Mouse (Mus musculus) forebrain, postnatal 0 days (tissue): ENCODE measurements at regions not wholly inside any gene's neighbourhood (a gene's known extent, or its start where the extent isn't known, plus 50 kb on each side); places are given as distances from the start of the nearest gene placed in this dataset.

ENCODE experiments used
- ATAC-seq: fragments of 200-750 bp; cut with Nextera tagmentation; 2 replicates; pipeline ENCODE4 v1.8.0; 2017; ENCODE audit warnings: mild to moderate bottlenecking, moderate library complexity
- DNase-seq: peaks from one replicate; pipeline ENCODE4 v3.0.0-alpha.2; 2015
- H3K27ac ChIP-seq: fragments of 300-500 bp; sonication (generic); 2 replicates; pipeline ENCODE4 v1.5.1; 2014; ENCODE audit warnings: low read depth, mild to moderate bottlenecking, antibody characterized with exemption, low read length, moderate library complexity, mixed read lengths
- H3K27me3 ChIP-seq: fragments of 300-500 bp; sonication (generic); 2 replicates; pipeline ENCODE4 v1.6.1; 2014; ENCODE audit warnings: mild to moderate bottlenecking, low read length, mixed read lengths; ENCODE audit not compliant: insufficient read depth
- H3K36me3 ChIP-seq: fragments of 300-500 bp; sonication (generic); 2 replicates; pipeline ENCODE4 v1.6.1; 2014; ENCODE audit warnings: mild to moderate bottlenecking, moderate library complexity; ENCODE audit not compliant: insufficient read depth
- H3K4me1 ChIP-seq: fragments of 300-500 bp; sonication (generic); 2 replicates; pipeline ENCODE4 v1.6.1; 2014; ENCODE audit warnings: antibody characterized with exemption; ENCODE audit not compliant: insufficient read depth
- H3K4me2 ChIP-seq: fragments of 300-500 bp; sonication (generic); 2 replicates; pipeline ENCODE4 v1.6.1; 2014; ENCODE audit warnings: low read depth, mild to moderate bottlenecking, moderate library complexity
- H3K4me3 ChIP-seq: fragments of 300-500 bp; sonication (generic); 2 replicates; pipeline ENCODE4 v1.5.1; 2014; ENCODE audit warnings: low read depth, low read length, mixed read lengths
- H3K9ac ChIP-seq: fragments of 300-500 bp; sonication (generic); 2 replicates; pipeline ENCODE4 v1.6.1; 2014; ENCODE audit warnings: mild to moderate bottlenecking
- H3K9me3 ChIP-seq: fragments of 300-500 bp; sonication (generic); 2 replicates; pipeline ENCODE4 v1.6.1; 2016; ENCODE audit warnings: low read length
- CTCF ChIP-seq: sonication (generic); IDR thresholded peaks from 2 replicates; pipeline ENCODE4 v1.5.1; 2016; ENCODE audit warnings: antibody characterized with exemption, control low read depth, low read depth
- WGBS: fragments of 180-500 bp; shearing (Covaris S2); extraction: QIAGEN DNeasy Blood & Tissue Kit; methylation state at CpG from one replicate; pipeline ENCODE4 v1.1.7; 2014; 5-methylcytosine and 5-hydroxymethylcytosine counted together

DNA sequence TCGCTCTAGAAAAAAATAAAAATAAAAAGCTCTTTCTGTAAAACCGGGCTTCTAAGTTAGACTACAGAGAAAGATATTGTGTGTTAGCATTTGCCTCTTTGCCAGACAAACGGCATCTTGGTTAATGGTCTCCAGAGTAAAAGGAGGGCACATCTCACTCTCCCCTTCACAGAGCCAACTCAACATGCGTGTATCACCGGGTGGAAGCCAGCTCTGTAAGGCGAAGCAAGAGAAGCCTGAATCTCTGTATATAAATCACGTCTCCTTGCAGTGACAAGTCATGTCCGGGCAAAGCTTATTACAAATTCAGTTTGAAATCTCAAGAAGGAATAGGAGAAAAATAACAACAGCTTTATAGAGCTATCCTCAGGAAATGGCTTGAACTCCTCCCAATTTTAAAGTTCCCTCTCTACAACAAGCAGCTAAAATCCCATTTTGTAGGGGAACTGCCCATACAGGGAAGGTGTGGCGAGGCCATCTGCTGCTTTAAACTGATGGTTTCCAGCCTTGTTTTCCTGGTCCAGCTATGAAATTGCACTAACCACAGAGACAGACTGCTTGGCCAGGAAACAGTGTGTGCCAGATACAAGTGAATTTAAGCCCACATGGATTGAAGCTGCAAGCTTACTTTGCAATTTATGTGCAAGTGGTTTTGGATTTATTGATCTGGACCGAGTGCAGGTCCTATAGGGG lies 291.7 kb upstream of the Noct start:
- DNase-seq: no peak
- H3K9ac ChIP-seq: no peak overlapping the region
- WGBS: 53% methylated on average over 10 of the region's 10 CpGs
- no peak overlapping the region for H3K4me2 ChIP-seq
- peak overlapping the region; percentile 24 for H3K27ac ChIP-seq
- no peaks in the 10 kb centered on the region for H3K27me3 ChIP-seq
- ATAC-seq: peak; percentile 54
- H3K4me1 ChIP-seq: peaks cover 5% of the 10 kb centered on the region; the same call in 1 of the 2 replicates
- TF ChIP-seq CTCF: no peak
- H3K9me3 ChIP-seq: no peaks in the 10 kb centered on the region
- H3K4me3 ChIP-seq: no peak overlapping the region
- H3K36me3 ChIP-seq: no peaks in the 10 kb centered on the region

DNA sequence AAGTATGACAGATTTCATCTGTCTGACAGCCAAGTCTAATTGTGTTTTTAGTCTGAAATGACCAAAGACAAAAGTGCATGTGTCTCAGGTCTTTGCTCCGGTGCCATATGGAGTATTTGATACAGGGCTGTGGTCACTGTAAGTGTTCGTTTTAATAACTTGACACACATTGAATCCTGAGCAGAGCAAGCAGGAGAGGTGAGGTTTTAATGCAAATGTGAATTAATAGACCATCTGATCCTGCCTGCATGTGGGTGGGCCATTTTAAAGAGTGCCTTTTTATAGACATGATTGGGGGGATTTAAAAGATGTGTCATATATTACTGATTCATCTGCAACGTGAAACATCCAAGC lies 291.2 kb upstream of the Noct start:
- Histone ChIP-seq H3K27ac (peak overlapping the region; percentile 24; the same call in 1 of the 2 replicates), H3K9me3 (no peaks in the 10 kb centered on the region), H3K27me3 (no peaks in the 10 kb centered on the region), H3K36me3 (no peaks in the 10 kb centered on the region), H3K4me1 (peaks cover 5% of the 10 kb centered on the region; the same call in 1 of the 2 replicates), H3K9ac (no peak overlapping the region), H3K4me2 (no peak overlapping the region), H3K4me3 (no peak overlapping the region)
- 47% methylated on average over 3 of the region's 3 CpGs for WGBS
- ATAC-seq (no peak), DNase-seq (no peak)
- TF ChIP-seq CTCF: no peak

GRCm38 (mm10) chr3:50939602-50940001 lies 284.6 kb upstream of the Noct start:
- Histone ChIP-seq H3K4me3 (no peak overlapping the region), H3K27ac (no peak overlapping the region), H3K4me1 (peaks cover 4% of the 10 kb centered on the region; the same call in 1 of the 2 replicates), H3K4me2 (no peak overlapping the region), H3K9ac (no peak overlapping the region), H3K27me3 (no peaks in the 10 kb centered on the region), H3K36me3 (no peaks in the 10 kb centered on the region), H3K9me3 (no peaks in the 10 kb centered on the region)
- no peak for TF ChIP-seq CTCF
- DNase-seq (no peak), ATAC-seq (no peak)
- WGBS: 57% methylated on average over 5 of the region's 5 CpGs

- H3K27me3 ChIP-seq: no peaks in the 10 kb centered on the region
- H3K9me3 ChIP-seq: no peaks in the 10 kb centered on the region
- DNase-seq (no peak), ATAC-seq (no peak)
- H3K27ac ChIP-seq: no peak overlapping the region
- no peaks in the 10 kb centered on the region for H3K36me3 ChIP-seq
- peaks cover 4% of the 10 kb centered on the region; the same call in 1 of the 2 replicates for H3K4me1 ChIP-seq
- no peak overlapping the region for H3K4me3 ChIP-seq
- H3K9ac ChIP-seq: no peak overlapping the region
- H3K4me2 ChIP-seq: no peak overlapping the region
- no peak for TF ChIP-seq CTCF
- 47% methylated on average over 3 of the region's 3 CpGs for WGBS
Observed at GRCm38 (mm10) chr3:50940656-50941055, 283.6 kb upstream of the Noct start.

DNA sequence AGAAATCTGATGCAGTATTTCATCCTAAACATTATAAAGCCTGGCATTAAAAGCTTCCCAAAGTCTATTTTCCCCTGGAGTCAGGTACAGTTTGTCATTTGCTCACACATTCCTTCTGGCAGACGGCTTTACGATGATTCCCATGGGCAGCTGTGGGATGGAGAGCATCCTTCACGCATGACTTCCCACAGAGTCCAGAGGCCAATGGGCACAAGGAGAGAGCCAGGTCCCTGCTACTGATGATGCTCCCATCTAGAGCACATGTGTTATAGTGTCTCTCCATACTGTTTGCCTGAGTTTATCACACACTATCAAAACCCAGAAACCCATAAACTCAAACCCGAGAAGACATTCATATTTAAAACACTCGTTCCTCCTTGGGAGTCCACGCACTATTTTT lies 270.8 kb upstream of the Noct start:
- no peak overlapping the region for H3K27ac ChIP-seq
- H3K27me3 ChIP-seq: no peaks in the 10 kb centered on the region
- TF ChIP-seq CTCF: no peak
- H3K9ac ChIP-seq: no peak overlapping the region
- H3K4me2 ChIP-seq: no peak overlapping the region
- H3K36me3 ChIP-seq: no peaks in the 10 kb centered on the region
- ATAC-seq: no peak
- H3K4me1 ChIP-seq: no peaks in the 10 kb centered on the region
- H3K4me3 ChIP-seq: no peak overlapping the region
- no peaks in the 10 kb centered on the region for H3K9me3 ChIP-seq
- DNase-seq: no peak
- 88% methylated on average over 6 of the region's 6 CpGs for WGBS

DNA sequence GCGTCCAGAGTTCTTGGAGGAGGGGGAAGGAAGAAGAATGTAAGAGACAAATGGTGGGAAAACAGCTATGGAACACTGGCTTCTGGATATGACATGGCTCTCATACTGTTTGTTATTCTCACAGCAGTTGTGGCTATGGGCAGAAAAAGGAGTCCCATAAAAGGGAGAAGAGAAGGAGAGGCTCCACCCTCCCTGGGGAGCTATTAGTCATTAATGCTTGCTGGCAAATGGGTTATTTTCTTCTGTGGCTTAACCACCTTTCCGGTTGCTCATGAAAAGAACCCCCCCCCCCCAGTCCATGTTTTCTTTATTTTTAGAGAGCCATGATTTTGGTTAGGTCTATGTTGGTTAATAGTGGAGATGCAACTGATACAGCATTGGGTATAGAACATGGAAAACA lies 253.9 kb upstream of the Noct start:
- WGBS: 90% methylated on average over 2 of the region's 2 CpGs
- no peak for TF ChIP-seq CTCF
- no peak overlapping the region for H3K4me2 ChIP-seq

DNA sequence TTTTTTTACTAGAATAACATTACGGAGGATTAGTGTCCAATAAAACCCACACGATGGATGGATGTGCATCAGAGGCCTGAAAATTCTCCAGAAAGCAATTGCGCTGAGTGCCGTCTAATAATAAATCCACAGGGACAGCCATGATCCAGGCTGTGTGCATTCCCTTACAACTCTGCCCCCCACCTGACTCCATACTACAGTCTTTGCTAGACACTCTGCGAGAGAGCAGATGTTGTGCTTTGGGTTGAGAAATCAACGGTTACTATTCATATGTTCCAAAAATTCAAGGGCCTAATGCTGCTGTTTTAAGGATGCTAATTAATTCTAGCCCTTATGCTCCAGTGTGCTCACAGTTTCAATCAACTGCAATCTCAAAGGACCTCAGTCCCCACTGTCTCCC lies 251.2 kb upstream of the Noct start:
- WGBS: 65% methylated on average over 6 of the region's 6 CpGs
- no peaks in the 10 kb centered on the region for H3K4me1 ChIP-seq
- no peak overlapping the region for H3K4me2 ChIP-seq
- DNase-seq (no peak), ATAC-seq (no peak)
- no peaks in the 10 kb centered on the region for H3K36me3 ChIP-seq
- no peaks in the 10 kb centered on the region for H3K27me3 ChIP-seq
- TF ChIP-seq CTCF: no peak
- H3K9me3 ChIP-seq: no peaks in the 10 kb centered on the region
- H3K27ac ChIP-seq: no peak overlapping the region
- H3K9ac ChIP-seq: no peak overlapping the region
- H3K4me3 ChIP-seq: no peak overlapping the region

More for the DNA sequence above, 253.9 kb upstream of the Noct start:
- H3K9ac ChIP-seq: no peak overlapping the region
- H3K4me3 ChIP-seq: no peak overlapping the region
- H3K9me3 ChIP-seq: no peaks in the 10 kb centered on the region
- H3K4me1 ChIP-seq: no peaks in the 10 kb centered on the region
- no peak for ATAC-seq
- no peak overlapping the region for H3K27ac ChIP-seq
- DNase-seq: no peak
- H3K36me3 ChIP-seq: no peaks in the 10 kb centered on the region
- no peaks in the 10 kb centered on the region for H3K27me3 ChIP-seq
